Mouse (Mus musculus): Measurements from ENCODE around the gene Ftl1.
"Not testable (repeated sequence)": the region's sequence is repeated elsewhere in the genome, so short reads cannot be mapped to it uniquely, and the experiment has no call there.

Gene Ftl1

DNA sequence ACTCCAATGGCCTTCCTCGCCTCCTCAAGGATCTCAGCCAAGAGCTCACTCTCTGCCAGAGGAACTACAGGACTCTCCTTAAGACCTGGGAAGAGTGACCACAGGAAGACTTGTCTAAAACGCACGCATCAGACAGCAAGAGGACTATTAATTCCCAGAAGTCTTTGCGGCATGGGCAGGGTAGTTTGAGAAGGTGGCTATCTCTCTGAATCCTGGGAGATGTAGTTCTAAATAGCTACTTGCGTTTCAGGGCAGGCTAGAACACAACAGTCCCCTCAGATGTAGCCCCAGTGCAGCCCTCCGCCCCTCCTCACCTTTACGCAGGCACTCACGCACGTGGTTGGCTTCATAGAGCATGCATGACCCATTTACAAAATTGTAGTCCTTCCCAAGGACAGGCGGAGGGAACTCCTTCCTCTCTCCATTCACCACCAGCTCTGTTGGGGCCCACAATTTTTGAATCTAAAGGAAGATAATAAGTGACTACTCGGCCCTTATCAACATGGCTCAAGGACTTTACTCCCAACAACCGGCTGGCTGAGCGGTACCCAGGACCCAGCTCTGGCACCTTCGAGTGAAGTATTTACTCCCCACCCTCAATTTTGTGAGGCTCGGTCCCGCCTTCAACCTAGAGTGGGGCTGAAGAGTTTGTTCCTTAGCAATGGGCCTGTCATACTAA lies 15.7 kb upstream of the Ftl1 start:
- DNase-seq, result no peak

DNA sequence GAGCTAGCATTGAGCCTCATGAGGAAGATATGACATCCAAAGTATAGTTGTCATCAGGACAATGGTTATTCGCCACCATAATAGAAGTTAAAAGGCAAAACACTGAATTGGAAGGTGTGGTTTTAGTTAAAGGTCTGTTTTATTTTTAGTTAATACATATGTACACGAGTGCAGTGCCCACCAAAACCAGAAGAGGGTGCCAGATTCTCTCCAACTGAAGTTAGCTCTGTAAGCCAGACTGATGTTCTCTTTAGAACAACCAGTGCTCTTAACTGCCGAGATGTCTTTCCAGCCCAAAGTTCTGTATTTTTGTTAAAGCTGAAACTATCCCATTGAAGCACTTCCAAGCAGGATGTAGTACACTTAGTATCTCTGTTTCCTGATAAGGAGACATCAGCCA lies 11.2 kb upstream of the Ftl1 start:
- DNase-seq, result peak; percentile 86

DNA sequence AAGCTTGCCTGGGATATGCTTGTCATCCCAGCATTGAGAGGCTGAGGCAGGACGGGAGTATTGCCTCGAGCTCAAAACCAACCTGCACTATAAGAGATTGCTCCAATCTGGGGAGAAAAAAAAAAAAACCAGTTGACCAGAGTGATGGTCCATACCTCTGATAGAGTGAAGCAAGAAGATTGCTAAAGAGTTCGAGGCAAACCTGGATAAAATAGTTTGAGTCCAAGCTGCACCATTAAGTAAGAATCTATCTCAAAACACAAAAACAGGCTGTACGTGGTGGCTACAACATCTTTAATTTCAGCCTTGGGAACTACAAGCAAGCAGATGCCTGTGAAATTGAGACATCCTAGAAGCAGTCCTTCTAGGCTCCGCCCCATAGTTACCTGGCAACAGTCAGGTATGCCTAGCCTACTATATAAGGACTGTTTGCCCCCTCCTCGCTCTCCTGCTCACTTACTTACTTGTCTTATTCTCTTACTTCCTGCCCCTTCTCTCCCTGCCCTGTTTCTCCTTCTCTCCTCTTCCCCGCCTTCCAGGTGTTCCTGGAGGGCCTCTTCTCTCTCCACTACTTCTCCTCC lies 7.5 kb upstream of the Ftl1 start:
- no peak for DNase-seq

- DNase-seq, result peak; percentile 100
Observed at GRCm38 (mm10) chr7:45466283-45467089, 6.8 kb upstream of the Ftl1 start, which contains the start of gene Bax. TSS of gene Bax (minus strand) at chr7:45466898.

GRCm38 (mm10) chr7:45465549-45465948 lies 5.9 kb upstream of the Ftl1 start:
- DNase-seq, result no peak

- DNase-seq, result no peak
Observed at GRCm38 (mm10) chr7:45465112-45465511, 5.4 kb upstream of the Ftl1 start.

DNA sequence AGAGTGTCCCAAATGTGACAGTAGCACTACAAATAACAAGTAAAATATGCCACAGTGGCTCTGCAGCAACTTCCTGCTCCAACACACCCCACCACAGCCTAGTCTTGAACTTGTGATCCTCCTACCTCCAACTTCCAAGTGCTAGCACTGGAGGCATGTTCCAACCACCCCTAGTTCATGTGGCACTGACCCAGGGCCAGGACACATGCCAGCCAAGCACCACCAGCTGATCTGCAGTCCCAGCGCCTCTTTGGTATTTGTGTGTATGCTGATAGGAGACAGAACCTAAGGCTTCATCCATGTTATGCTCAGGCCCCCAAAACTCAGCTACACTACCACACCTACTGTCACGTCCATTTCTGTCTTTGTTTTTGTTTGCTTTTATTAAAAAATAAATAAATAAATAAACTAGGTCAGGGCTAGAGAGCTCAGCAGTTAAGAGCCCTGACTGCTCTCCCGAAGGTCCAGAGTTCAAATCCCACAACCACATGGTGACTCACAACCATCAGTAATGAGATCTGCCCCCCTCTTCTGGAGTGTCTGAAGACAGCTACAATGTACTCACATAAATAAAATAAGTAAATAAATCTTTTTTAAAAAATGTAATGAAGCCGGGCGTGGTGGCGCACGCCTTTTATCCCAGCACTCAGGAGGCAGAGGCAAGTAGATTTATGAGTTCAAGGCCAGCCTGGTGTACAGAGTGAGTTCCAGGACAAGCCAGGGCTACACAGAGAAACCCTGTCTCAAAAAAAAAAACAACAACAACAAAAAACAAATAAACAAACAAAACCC lies 4.5 kb upstream of the Ftl1 start:
- no peak for DNase-seq

- DNase-seq, result not testable (repeated sequence)
Observed at GRCm38 (mm10) chr7:45462868-45463267, 3.2 kb upstream of the Ftl1 start.

DNA sequence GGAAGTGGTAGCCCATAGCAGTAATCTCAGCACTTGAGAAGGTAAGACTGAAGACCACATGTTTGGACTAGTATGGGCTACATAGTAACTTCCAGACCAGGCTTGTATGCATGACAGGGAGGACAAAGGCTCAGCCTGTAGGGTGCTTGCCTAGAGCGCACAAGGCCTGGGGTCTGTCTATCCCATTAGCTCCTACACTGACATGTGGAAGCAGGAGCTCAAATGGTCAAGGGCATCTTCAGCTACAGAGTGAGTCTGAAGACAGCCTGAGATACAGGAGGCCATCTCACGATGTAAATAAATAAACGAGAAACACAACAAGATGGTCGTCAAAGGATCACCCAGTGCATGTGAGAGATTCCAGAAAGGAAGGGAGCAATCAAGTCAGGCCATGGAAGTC lies 2.6 kb upstream of the Ftl1 start:
- no peak for DNase-seq

GRCm38 (mm10) chr7:45461781-45462180 lies 2.1 kb upstream of the Ftl1 start:
- no peak for DNase-seq

GRCm38 (mm10) chr7:45461326-45461725 lies 1.6 kb upstream of the Ftl1 start:
- peak; percentile 42 for DNase-seq

GRCm38 (mm10) chr7:45460860-45461314 lies 1.2 kb upstream of the Ftl1 start:
- DNase-seq, result peak; percentile 68

- DNase-seq, result no peak
Observed at GRCm38 (mm10) chr7:45460377-45460776, 693 bp upstream of the Ftl1 start.

GRCm38 (mm10) chr7:45458748-45459563 lies 728 bp downstream of the Ftl1 start:
- peak; percentile 90 for DNase-seq

GRCm38 (mm10) chr7:45457204-45458060 lies 2.3 kb downstream of the Ftl1 start:
- no peak for DNase-seq

- DNase-seq, result no peak
Observed at GRCm38 (mm10) chr7:45456721-45457203, 2.9 kb downstream of the Ftl1 start.

DNA sequence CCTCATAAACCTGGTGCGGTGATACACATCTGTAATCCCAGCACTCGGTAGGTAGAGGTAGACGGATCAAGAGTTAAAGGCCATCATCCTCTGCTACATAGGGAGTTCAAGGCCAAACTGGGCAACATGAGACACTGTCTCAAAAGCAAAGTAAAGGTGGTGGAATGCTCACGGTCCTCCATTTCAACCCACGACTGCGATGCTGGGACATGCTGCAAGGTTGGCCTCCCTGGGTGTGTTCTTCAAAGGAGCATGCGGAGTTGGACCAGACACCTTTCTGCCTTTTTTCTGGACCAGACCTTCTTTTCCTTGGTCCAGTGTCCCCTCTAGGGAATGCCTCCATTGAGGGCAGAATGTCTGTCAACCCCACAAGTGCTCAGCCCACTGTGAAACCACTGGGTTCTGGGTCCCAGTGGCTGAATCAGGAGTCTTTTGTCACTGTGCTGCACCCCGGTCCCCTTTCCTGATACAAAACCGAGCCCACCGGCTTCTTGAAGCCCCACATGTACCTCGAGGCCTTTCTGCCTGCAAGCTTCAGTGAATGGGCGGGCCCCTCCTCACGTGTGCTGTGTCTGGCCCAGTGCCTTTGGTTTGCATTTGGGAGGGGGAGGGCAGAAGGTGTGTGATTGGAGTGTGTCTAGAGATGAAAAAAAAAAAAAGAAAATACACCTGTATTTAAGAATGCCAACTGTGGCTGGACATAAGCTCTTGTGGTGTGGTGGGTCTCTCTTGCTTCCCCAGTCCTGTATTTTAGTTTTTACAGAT lies 3.6 kb downstream of the Ftl1 start:
- no peak for DNase-seq

- DNase-seq, result no peak
Observed at GRCm38 (mm10) chr7:45454971-45455370, 4.7 kb downstream of the Ftl1 start.

- DNase-seq, result peak; percentile 89
Observed at GRCm38 (mm10) chr7:45451344-45451982, 8.2 kb downstream of the Ftl1 start.

DNA sequence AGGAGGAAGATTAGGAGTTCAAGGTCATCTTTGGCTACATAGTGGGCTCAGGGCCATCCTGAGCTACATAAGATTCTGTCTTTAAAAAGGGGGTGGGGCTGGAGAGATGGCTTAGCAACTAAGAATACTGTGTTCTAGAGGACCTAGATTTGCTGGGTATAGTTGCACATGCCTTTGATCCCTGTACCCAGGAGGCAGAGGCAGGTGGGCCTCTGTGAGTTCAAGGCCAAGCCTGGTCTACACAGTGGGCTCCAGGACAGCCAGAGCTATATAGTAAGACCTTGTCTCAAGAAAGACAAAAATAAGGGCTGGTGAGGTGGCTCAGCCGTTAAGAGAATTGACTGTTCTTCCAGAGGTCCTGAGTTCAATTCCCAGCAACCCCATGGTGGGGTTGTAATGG lies 9.7 kb downstream of the Ftl1 start:
- DNase-seq, result no peak
